Mouse (Mus musculus) layer of hippocampus, postnatal 25 days (tissue): Measurements from ENCODE around the gene Asphd2. TPM values are rescaled to one million over a fixed set of nuclear protein-coding genes. Genes with fewer than 3 reads are reported as not detected.

ENCODE experiments used
- DNase-seq, 2 experiments: peaks; one replicate each; pipeline ENCODE4 v3.0.0; 2022; ENCODE audit warnings: mixed read lengths in 2 of 2, low spot score in 1 of 2; ENCODE audit errors: extremely low spot score in 1 of 2
- total RNA-seq, 2 experiments: library from RNA; stranded (reverse); gene quantifications; 2 replicates each; pipeline ENCODE4 v1.2.3; 2021

Asphd2 gene
- total RNA-seq, 2 experiments from 2014 or later, result 211 to 216 TPM

GRCm38 (mm10) chr5:112356322-112356721 is 38.3 kb downstream of the Asphd2 start:
- DNase-seq, result no peak

- no peak for DNase-seq
Measured at GRCm38 (mm10) chr5:112355910-112356309, 38.8 kb downstream of the Asphd2 start, which contains the start of gene Gm6583. Gene Gm6583 (minus strand): TSS chr5:112356033.

GRCm38 (mm10) chr5:112355493-112355892 is 39.2 kb downstream of the Asphd2 start:
- no peak for DNase-seq

GRCm38 (mm10) chr5:112349169-112349568 is 45.5 kb downstream of the Asphd2 start:
- DNase-seq, result no peak

GRCm38 (mm10) chr5:112346211-112346965 is 48.3 kb downstream of the Asphd2 start:
- DNase-seq, result no peak

GRCm38 (mm10) chr5:112344092-112344960 is 50.3 kb downstream of the Asphd2 start:
- DNase-seq, result no peak

DNA sequence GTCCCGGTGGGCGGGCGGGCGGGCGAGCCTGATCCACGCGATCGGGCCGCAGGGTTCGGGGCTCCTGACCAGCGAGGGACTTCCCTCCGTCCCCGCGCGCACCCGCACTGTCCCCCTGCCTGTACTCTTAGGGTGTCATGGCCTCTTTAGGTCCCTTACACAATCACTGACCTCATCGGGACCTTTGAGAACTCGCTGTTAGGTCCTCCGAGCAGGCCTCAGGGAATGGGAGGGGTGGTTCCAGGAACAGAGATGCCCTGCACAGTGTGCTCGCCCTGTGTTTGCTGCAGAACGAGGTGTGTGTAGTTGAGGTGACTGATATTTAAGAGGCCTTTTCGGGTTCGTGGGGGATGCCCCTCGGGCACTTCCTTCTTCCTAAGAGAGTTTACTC is 51.5 kb downstream of the Asphd2 start:
- DNase-seq, result no peak

DNA sequence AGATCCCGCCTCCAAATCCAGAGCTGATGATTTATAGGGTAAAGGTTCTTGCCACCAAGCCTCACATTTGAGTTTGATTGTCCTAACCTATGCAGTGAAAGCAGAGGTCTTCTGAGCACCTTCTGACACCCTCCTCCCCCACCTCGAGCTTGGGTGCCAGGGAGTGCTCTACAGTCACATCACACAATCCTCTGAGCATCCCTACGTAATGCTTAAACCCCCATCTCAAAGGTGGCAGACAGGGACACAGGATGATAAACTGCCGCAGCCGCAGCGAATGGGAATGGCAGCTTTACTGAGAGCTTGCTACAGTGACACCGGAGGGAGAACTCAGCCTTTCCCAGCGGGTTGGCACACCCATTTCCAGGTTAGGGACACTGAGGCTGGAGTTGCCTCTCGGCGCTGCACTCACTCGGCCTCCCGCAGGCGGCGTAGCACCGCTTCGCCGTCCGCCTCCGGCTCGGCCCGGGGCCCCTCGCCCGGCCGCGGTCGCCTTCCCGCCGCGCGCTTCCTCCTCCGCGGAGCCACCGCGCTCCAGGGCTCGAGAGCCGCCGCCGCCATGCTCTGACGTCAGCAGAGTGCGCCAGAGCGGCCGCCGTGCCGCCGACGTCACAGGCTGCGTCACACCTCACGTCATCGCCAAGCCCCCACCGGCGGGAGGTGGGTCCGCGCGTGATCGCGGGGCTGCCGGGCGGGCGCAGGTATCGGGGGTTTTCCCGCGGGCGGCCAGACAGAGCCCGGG is 52.0 kb downstream of the Asphd2 start, which contains the start of the genes Srrd and Hps4:
Gene Srrd, minus strand, starts transcription at position 578 of the 742 bp plus-strand sequence.
Gene Hps4, plus strand, starts transcription at position 621 of the 742 bp plus-strand sequence.
- peak; percentile 92 to 98 for DNase-seq

DNA sequence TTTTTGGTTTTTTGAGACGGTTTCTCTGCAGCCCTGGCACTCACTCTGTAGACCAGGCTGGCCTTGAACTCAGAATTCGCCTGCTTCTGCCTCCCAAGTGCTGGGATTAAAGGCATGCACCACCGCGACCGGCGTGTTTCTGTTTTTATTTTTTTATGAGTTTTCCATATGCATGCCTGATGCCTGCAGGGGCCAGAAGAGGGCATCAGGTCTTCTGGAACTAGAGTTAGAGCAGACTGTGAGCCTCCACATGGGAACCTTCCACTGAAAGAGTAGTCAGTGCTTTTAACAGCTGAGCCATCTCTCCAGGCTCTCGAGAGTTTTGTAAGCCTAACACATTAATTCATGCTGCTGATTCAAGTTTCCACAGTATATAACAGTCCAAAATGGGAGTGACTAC is 55.5 kb downstream of the Asphd2 start:
- DNase-seq, result no peak

DNA sequence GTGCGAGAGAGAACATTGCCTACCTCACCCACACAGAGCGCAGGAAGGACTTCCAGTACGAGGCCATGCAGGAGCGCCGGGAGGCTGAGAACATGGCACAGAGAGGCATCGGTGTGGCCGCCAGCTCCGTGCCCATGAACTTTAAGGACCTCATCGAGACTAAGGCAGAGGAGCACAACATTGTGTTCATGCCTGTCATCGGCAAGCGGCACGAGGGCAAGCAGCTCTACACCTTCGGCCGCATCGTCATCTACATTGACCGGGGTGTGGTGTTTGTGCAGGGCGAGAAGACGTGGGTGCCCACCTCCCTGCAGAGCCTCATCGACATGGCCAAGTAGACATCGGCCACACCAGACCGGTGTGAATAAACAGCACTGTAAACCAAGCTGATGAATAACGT is 57.7 kb downstream of the Asphd2 start:
- no peak for DNase-seq

- peak in 1 of 2 experiments; percentile 56 for DNase-seq
Measured at GRCm38 (mm10) chr5:112335473-112335872, 59.2 kb downstream of the Asphd2 start.

Other genes with a start within 250 kb of the Asphd2 start
- 1 to 10 TPM; 1.1 to 1.2 TPM for gene Cryba4, start 142.3 kb downstream of the Asphd2 start, total RNA-seq
- gene Crybb1, start 139.1 kb downstream of the Asphd2 start, total RNA-seq, result 1 to 10 TPM; 7.4 to 7.9 TPM
- 10 to 100 TPM; 45.9 to 46.2 TPM for gene Tpst2, start 118.2 kb downstream of the Asphd2 start, total RNA-seq
- 10 to 100 TPM; 35.3 to 40.1 TPM for gene Tfip11, start 68.5 kb downstream of the Asphd2 start, total RNA-seq
- gene Srrd, start 51.8 kb downstream of the Asphd2 start, total RNA-seq, result 10 to 100 TPM; 22.6 to 25.9 TPM
- gene Hps4, start 51.8 kb downstream of the Asphd2 start, total RNA-seq, result 10 to 100 TPM; 30.3 to 40.8 TPM
- not detected for gene Gm6583, start 38.8 kb downstream of the Asphd2 start, total RNA-seq
- gene Gm6588, start 54.6 kb upstream of the Asphd2 start, total RNA-seq, result not detected
- gene Sez6l, start 182.3 kb upstream of the Asphd2 start, total RNA-seq, result 100 to 1,000 TPM; 208 to 235 TPM